Mouse (Mus musculus) left cerebral cortex, adult 2 months (tissue): ENCODE results near the gene Med13l. TPM values are rescaled to one million over a fixed set of nuclear protein-coding genes. Genes with fewer than 3 reads are reported as not detected.

Experiments
- DNase-seq, 2 experiments: peaks; one replicate each; pipeline ENCODE4 v3.0.0; 2021 to 2022; ENCODE audit warnings: low spot score in 2 of 2, mixed read lengths in 1 of 2; ENCODE audit errors: extremely low spot score in 1 of 2
- H3K27ac ChIP-seq: fragments of 200-600 bp; 2 replicates; pipeline ENCODE4 v1.8.1; 2022
- H3K4me3 ChIP-seq: fragments of 200-600 bp; 2 replicates; pipeline ENCODE4 v1.8.1; 2022
- CTCF ChIP-seq: fragments of 200-600 bp; IDR thresholded peaks from 2 replicates; pipeline ENCODE4 v1.8.1; 2022; ENCODE audit warnings: antibody characterized with exemption, mild to moderate bottlenecking, moderate library complexity
- intact Hi-C: fragments of 180-260 bp; cut with DNase I; formaldehyde crosslinking; loops from one replicate; pipeline ENCODE4 v1.15.1; 2025
- total RNA-seq, 2 experiments: library from RNA; stranded (reverse); gene quantifications; 2 replicates each; pipeline ENCODE4 v1.2.3; 2021

Gene Med13l
- total RNA-seq, 2 experiments from 2014 or later, result 118 to 123 TPM

DNA sequence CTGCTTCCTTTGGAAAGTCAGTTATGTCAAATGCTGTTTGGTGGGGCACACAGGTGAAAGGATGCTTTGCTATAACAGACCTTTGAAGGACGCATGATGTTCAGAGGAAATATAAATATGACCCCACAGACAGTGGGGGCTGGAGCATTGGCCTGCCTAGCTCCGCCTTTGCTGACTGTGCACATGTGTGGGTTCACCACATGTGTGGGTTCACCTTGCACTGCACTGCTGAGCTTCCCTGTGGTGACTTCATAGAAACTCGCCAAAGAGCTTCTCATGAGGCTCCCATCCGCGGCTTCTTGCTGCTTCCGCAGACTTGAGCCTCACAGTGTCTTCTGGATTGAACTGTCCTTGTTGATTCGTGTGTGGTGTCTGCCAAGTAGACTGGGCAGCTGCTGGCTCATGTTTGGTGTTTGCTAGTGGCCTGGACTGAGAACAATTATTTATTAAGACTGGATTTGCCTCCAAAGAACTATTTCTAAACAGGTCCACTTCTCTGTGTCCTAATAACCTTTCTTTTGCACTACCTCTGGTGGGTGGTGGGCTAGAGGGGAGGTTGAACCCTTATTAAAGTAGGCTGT, 59.9 kb downstream of the Med13l start:
- DNase-seq, result no peak
- TF ChIP-seq CTCF, result no peak
- no peak overlapping the region for H3K4me3 ChIP-seq
- intact Hi-C loops, result no loop called here
- H3K27ac ChIP-seq, result no peak overlapping the region

DNA sequence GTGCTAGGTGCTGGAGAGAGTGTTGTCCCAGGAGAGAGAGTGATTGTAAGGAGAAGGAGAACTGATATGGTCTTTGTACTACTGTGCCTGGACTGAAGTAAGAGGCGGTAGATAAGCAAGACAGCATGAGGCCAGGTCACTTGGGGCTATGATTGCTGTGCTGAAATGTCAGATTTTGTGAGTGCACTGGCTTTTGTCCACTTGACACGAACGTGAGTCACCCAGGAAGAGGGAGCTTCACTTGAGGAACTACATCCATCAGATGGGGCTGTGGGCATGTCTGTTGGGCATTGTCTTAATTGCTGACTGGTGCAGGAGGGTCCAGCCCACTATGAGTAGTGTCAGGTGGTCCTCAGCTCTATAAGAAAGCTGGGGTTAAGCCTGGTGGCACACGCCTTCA, 61.4 kb downstream of the Med13l start:
- no peak for DNase-seq
- H3K4me3 ChIP-seq, result no peak overlapping the region
- no peak for TF ChIP-seq CTCF
- intact Hi-C loops, result no loop called here
- no peak overlapping the region for H3K27ac ChIP-seq

DNA sequence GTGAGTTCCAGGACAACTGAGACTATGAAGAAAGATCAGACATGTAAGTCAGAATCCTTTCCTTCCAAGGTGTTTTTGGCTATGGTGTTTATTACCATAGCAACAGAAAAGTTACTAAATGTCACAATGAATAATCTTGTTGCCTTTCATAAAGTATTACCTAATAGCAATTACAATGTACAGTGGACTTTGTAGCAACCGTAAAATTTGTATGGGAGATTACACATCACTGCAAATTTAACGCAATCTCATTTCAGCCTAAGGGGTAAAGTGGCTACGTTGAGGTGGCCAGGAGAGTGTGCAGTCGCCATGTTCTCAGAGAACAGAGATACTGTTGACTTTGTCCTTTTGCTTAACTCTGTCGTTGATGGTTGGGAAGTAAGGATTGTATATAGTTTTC, 61.9 kb downstream of the Med13l start:
- intact Hi-C loops, result no loop called here
- H3K4me3 ChIP-seq, result no peak overlapping the region
- no peak overlapping the region for H3K27ac ChIP-seq
- DNase-seq, result no peak
- no peak for TF ChIP-seq CTCF

DNA sequence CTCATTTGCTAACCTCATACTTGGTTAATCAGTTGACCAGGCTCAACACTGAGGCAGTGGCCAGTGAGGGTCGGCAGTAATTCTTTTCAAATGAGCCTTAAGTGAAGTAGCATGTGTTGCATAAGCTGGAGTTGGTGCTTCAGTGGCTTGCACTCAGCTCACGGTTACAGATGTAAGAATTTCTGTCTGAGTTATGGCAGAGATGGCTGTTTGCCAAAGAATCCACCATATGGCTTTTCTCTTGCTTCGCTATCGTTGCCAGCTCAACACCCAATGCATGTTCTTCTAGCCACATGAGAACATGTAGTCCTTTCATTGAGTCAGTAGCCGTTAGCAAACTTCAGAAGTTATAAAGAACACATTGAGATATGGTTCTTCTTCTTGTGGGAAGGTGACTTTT, 63.3 kb downstream of the Med13l start:
- no peak overlapping the region for H3K4me3 ChIP-seq
- intact Hi-C loops, result no loop called here
- DNase-seq, result no peak
- TF ChIP-seq CTCF, result no peak
- no peak overlapping the region for H3K27ac ChIP-seq

DNA sequence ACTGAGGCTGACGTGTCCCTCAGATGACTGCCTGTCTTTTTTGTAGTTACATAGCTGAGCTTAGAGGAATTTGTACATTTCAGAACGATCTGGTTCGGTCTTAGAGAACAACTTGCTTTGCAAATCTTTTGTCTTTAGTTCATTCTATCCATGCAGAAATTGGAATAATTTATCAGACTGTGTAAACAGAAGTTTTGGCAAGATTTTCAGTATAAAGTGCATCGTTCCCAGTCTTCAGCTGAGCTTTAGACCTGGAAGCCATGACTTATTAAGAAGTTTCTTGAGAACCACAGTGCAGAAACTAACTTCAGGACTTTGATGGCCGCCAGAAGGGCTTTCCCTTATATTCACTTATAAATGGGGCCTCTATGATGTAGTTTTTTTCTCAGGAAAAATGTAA, 67.2 kb downstream of the Med13l start:
- no peak for TF ChIP-seq CTCF

DNA sequence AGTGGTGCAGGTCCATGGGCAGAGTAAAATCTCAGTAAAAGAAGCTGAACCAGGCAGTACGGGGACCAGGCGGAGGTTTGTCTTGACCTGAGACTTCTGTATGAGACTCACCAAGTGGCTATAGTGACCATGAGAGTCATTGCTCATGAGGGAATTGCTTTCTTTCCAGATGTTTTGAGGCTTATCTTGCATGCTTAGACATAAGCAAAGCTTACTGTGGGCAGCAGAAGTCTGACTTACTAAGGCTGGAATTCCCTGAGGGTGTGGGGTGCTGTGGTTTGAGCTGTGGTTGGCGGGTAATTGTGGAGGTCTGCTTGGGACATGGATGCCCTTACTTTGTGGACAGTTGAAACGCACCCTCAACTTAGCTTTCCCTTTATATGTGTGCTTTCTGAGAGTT, 67.7 kb downstream of the Med13l start:
- intact Hi-C loops, result no loop called here
- no peak overlapping the region for H3K4me3 ChIP-seq
- DNase-seq, result no peak
- no peak overlapping the region for H3K27ac ChIP-seq
- no peak for TF ChIP-seq CTCF

More for the DNA sequence above, 67.2 kb downstream of the Med13l start:
- DNase-seq, result no peak
- intact Hi-C loops, result no loop called here
- no peak overlapping the region for H3K4me3 ChIP-seq
- no peak overlapping the region for H3K27ac ChIP-seq

DNA sequence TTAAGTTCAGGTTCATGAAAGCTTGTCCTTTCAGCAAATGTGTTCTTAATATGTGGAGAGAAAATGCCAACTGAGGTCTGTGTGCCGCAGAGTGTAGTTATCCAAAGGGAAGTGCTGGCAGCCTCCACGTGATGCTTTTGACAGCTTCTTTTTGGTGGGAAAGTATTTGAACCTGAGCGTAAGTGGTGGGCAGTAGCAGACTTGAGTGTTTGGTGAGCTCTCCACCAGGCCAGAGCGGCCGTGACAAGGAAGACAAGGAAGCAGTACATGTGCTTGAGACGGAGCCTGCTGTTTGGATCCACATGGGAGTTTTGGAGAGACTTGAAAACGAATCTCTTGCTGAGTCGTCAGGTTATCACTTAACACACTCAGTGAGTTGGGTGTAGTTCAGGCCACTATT, 71.9 kb downstream of the Med13l start:
- Histone ChIP-seq H3K4me3 (no peak overlapping the region), H3K27ac (no peak overlapping the region)
- intact Hi-C loops, result no loop called here
- DNase-seq, result no peak
- no peak for TF ChIP-seq CTCF

DNA sequence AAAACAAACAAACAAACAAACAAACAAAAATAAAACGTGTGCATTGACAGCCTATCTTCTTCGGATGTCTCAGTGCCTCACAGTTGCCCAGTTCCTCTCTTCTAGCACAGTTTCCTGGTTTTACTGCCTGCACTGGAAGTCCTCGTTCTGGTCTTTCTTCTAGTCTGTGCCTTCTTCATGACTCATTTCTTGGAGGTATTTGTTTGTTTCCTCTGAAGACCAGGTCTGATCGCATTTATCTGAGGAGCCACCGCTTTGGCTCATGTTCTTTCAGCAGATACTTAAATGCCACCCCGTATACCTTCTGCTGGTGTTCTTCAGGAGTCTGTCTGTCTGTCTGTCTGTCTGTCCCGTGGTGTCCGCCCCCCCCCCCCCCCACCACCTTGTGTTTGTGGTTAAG, 72.6 kb downstream of the Med13l start:
- Histone ChIP-seq H3K4me3 (no peak overlapping the region), H3K27ac (no peak overlapping the region)
- intact Hi-C loops, result no loop called here
- DNase-seq, result no peak
- no peak for TF ChIP-seq CTCF

DNA sequence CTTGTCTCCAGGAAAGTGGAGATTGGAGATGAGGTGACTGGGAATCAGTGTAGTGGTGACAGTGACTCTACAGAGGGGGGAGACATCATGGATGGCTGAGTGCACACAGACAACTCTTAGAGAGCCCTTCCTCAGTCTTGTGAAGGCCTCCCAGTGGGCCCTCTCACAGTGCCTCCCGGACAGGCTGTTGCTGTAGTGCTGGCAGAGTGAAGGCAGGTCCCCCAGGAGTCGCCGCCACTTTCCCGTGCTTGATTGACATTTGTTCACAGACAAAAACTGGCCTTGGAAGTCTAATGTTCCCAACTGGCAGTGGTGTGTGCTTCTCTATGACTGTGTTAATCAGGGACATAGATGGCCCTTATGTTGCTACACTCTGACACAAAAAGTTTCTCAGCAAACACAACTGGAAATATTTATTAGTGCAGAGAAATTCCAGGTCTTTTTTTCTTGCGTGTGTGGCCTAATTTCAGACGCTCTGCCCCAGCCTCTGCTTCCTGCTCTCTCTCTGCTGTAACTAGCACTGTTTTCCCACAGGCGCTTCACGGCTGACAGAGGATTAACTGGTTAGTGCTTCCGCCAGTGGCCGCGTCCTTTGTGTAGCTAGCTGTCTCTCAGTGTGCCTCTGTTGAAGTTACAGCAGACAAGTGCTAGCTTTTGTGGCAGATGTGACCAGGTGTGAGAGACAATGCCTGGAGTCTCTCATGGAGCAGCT, 75.2 kb downstream of the Med13l start:
- TF ChIP-seq CTCF, result no peak
- no peak overlapping the region for H3K27ac ChIP-seq
- DNase-seq, result no peak
- intact Hi-C loops, result no loop called here
- no peak overlapping the region for H3K4me3 ChIP-seq

DNA sequence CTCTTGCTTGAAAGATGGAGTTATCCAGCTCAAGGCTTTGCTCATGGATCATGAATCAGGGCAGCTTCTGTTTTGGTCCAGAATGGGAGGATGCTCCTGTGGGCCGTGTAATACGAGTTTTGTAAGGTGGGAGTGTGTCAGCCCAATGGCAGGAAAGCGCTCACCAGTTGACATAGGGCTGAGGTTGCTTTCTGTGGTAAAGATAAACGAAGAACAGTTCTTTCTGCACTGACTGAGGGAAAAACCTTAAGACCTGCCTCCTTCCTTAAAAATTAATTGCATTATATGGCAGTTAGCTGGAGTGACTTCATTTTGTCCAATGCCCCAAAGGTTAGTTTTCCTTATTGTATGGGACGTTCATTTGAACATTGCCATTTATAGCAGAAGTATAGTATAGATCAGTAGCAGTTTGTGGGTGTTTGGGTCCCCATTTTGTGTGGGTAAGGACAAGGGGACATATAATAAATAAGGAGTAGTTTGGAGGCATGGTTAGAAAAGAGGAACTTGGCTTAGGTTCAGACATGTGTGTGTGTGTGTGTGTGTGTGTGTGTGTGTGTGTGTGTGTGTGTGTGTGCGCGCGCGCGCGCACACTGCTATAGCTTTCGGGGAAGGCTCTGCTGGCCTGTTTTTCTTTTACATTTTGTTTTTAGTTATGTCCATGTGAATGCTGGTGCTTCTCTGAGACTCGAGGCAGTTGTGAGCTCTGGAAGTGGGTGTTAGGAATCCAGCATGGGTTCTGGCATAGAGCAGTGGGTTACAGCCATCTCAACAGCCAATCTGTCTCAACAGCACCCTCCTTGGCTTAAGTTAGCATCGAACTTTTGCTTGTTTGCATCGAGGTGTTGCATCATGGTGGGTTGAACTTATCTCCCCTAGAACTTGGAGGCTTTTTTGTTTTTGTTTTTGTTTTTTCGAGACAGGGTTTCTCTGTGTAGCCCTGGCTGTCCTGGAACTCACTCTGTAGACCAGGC, 76.2 kb downstream of the Med13l start:
- Histone ChIP-seq H3K4me3 (no peak overlapping the region), H3K27ac (no peak overlapping the region)
- no peak for DNase-seq
- no peak for TF ChIP-seq CTCF
- intact Hi-C loops, result no loop called here

DNA sequence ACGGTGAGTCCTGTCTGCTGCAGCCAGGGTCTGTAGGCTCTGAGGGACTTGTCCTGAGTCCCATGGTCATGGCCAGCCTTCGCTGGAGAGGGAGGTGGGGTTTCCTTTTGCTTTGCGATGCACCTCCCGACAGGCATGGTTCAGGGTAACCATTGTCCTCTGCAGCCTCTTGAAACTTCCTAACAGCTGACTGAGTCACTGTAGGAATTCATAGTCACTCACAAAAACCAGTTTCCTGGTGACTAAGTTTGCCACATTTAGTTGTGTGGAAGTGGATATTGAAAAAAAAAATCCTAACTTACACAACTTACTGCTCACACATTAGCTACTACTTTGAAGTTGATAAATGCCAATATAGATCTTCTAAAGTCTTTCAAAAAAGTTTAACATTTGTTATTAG, 77.5 kb downstream of the Med13l start:
- no peak for TF ChIP-seq CTCF
- intact Hi-C loops, result no loop called here
- Histone ChIP-seq H3K4me3 (no peak overlapping the region), H3K27ac (no peak overlapping the region)
- no peak for DNase-seq

DNA sequence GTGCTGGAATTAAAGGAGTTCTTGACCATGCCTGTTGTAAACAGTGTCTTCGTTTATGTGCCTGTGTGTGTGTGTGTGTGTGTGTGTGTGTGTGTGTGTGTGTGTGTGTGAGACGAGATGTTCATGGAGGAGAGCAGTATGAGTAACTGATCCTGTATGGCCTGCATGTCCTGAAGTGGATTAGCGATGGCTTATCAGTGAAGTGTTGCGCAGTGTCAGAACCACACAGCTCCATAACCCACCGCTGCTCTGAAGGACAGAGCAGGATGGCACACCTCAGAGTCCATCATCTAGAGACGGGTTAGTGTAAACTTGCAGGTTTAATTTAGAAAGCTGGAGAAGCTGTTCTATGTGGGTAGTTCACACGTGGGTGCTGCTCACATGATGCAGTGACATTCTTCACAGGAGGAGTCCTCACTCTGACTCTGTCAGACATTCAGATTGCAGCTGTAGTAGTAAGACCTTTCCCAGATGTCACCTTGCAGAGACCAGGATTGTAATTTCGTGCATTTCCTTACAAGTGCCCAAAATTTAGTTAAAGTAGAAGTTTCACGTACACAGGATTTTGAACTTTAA, 78.1 kb downstream of the Med13l start:
- no peak for DNase-seq
- Histone ChIP-seq H3K4me3 (no peak overlapping the region), H3K27ac (no peak overlapping the region)
- no peak for TF ChIP-seq CTCF
- intact Hi-C loops, result no loop called here
